In the genomic region with DNA sequence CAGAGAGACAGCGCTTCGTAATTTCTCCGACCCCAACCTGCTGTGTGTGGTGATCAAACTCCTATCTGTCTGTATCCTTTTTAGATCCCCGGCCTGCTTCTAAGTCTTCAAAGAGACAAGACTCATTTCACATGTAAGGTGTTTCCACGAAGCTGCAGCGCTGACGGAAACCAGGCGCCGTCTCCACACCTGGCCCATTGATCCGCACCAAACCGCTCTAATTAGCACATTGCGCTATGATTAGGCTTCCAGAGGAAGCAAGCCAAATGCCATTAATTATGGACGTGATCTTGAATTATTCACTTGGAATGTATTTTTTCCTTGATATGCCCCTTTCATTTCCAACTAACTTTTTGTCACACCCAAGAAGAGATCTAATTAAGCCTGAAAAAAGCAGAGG, we compare ENCODE assay signal across 27 mouse cellular contexts.
DNase-seq lines count a peak whose midpoint lies in the region; ATAC-seq and TF ChIP-seq lines count a peak whose summit lies in the region.
"Had no signal": no experiment of that assay in that cellular context is flagged by ENCODE, and none has a peak within 500 bp of the region (broad histone marks: within the 10 kb centered on the region; RNA-seq: fewer than 3 reads in every experiment).

No protein-coding gene starts in this region.

- no peaks in the 10 kb centered on the region for H3K9me3 ChIP-seq in forebrain, embryonic 12.5 days
- H3K9me3 ChIP-seq in forebrain, embryonic 11.5 days (ENCODE audit: control insufficient read depth, low read length) = no peaks in the 10 kb centered on the region
- no peaks in the 10 kb centered on the region for H3K9me3 ChIP-seq in midbrain, embryonic 15.5 days
- no peaks in the 10 kb centered on the region for H3K9me3 ChIP-seq in midbrain, postnatal 0 days (ENCODE audit: low read length)
- H3K9me3 ChIP-seq in forebrain, embryonic 15.5 days = no peaks in the 10 kb centered on the region
- H3K9me3 ChIP-seq: embryonic facial prominence, embryonic 12.5 days; embryonic facial prominence, embryonic 15.5 days; heart, embryonic 10.5 days; heart, embryonic 13.5 days had no signal

- H3K36me3 ChIP-seq in forebrain, embryonic 12.5 days (replicated peaks) = no peaks in the 10 kb centered on the region
- no peaks in the 10 kb centered on the region for H3K36me3 ChIP-seq in forebrain, embryonic 11.5 days (ENCODE audit: control insufficient read depth, insufficient read depth, low read length)
- no peaks in the 10 kb centered on the region for H3K36me3 ChIP-seq in midbrain, embryonic 15.5 days (replicated peaks)
- no peaks in the 10 kb centered on the region for H3K36me3 ChIP-seq in midbrain, postnatal 0 days (ENCODE audit: insufficient read depth, low read length)
- no peaks in the 10 kb centered on the region for H3K36me3 ChIP-seq in forebrain, embryonic 15.5 days
- H3K36me3 ChIP-seq: embryonic facial prominence, embryonic 12.5 days; embryonic facial prominence, embryonic 15.5 days; G1E; heart, embryonic 10.5 days; heart, embryonic 13.5 days had no signal

- ATAC-seq in forebrain, embryonic 12.5 days (ENCODE audit: low FRiP score) = peak; percentile 41; the same call in 1 of the 2 replicates
- ATAC-seq in forebrain, embryonic 11.5 days (replicated peaks; ENCODE audit: low FRiP score) = no peak
- peak; percentile 73 for ATAC-seq in midbrain, embryonic 15.5 days (replicated peaks)
- no peak for ATAC-seq in midbrain, postnatal 0 days (ENCODE audit: low FRiP score)
- ATAC-seq in forebrain, embryonic 15.5 days (replicated peaks) = 0 out of 2 replicates have a peak, but pooled peaks have one; percentile 42
- ATAC-seq: hindbrain, postnatal 0 days; Patski had no signal

- no peak overlapping the region for H3K9ac ChIP-seq in forebrain, embryonic 12.5 days
- H3K9ac ChIP-seq in forebrain, embryonic 11.5 days (ENCODE audit: low read length) = no peak overlapping the region
- H3K9ac ChIP-seq in midbrain, embryonic 15.5 days = no peak overlapping the region
- H3K9ac ChIP-seq in midbrain, postnatal 0 days (replicated peaks; ENCODE audit: low read length, poor library complexity, severe bottlenecking) = no peak overlapping the region
- no peak overlapping the region for H3K9ac ChIP-seq in forebrain, embryonic 15.5 days (replicated peaks)
- H3K9ac ChIP-seq: embryonic facial prominence, embryonic 12.5 days; embryonic facial prominence, embryonic 15.5 days; heart, embryonic 13.5 days; hindbrain, embryonic 14.5 days had no signal

- TF ChIP-seq CTCF in midbrain, postnatal 0 days (IDR thresholded peaks at IDR 0.05) = no peak

- no peak overlapping the region for H3K4me3 ChIP-seq in forebrain, embryonic 12.5 days (replicated peaks)
- no peak overlapping the region for H3K4me3 ChIP-seq in forebrain, embryonic 11.5 days (ENCODE audit: low read depth, low read length)
- no peak overlapping the region for H3K4me3 ChIP-seq in midbrain, embryonic 15.5 days
- no peak overlapping the region for H3K4me3 ChIP-seq in midbrain, postnatal 0 days (ENCODE audit: low read depth, low read length)
- H3K4me3 ChIP-seq in forebrain, embryonic 15.5 days = 0 out of 2 replicates have a peak overlapping the region, but pooled peaks have one; percentile 9
- H3K4me3 ChIP-seq: embryonic facial prominence, embryonic 12.5 days; embryonic facial prominence, embryonic 15.5 days; heart, adult 2 months; heart, embryonic 10.5 days; heart, embryonic 13.5 days had no signal

- 0 out of 2 replicates have a peak overlapping the region, but pooled peaks have one; percentile 31 for H3K27ac ChIP-seq in forebrain, embryonic 12.5 days
- H3K27ac ChIP-seq in forebrain, embryonic 11.5 days (ENCODE audit: low read depth, low read length) = no peak overlapping the region
- peak overlapping the region; percentile 38; the same call in 1 of the 2 replicates for H3K27ac ChIP-seq in midbrain, embryonic 15.5 days
- no peak overlapping the region for H3K27ac ChIP-seq in midbrain, postnatal 0 days (ENCODE audit: low read depth, low read length)
- peak overlapping the region; percentile 27; the same call in 1 of the 2 replicates for H3K27ac ChIP-seq in forebrain, embryonic 15.5 days (replicated peaks)
- H3K27ac ChIP-seq: embryonic facial prominence, embryonic 12.5 days; embryonic facial prominence, embryonic 15.5 days; heart, adult 2 months; heart, embryonic 10.5 days; heart, embryonic 13.5 days; hindbrain, embryonic 14.5 days; hindbrain, postnatal 0 days had no signal

- 0 out of 2 replicates have a peak, but pooled peaks cover 4% of the 10 kb centered on the region for H3K27me3 ChIP-seq in forebrain, embryonic 12.5 days
- no peaks in the 10 kb centered on the region for H3K27me3 ChIP-seq in forebrain, embryonic 11.5 days (ENCODE audit: control insufficient read depth, insufficient read depth, low read length)
- H3K27me3 ChIP-seq in midbrain, embryonic 15.5 days (replicated peaks) = 0 out of 2 replicates have a peak, but pooled peaks cover 3% of the 10 kb centered on the region
- no peaks in the 10 kb centered on the region for H3K27me3 ChIP-seq in midbrain, postnatal 0 days (ENCODE audit: insufficient read depth, low read length)
- no peaks in the 10 kb centered on the region for H3K27me3 ChIP-seq in forebrain, embryonic 15.5 days
- H3K27me3 ChIP-seq: CH12.LX; embryonic facial prominence, embryonic 12.5 days; embryonic facial prominence, embryonic 15.5 days had no signal

- WGBS in forebrain, embryonic 12.5 days = 65% methylated on average over 13 of the region's 13 CpGs
- WGBS in forebrain, embryonic 11.5 days = 66% methylated on average over 13 of the region's 13 CpGs
- 71% methylated on average over 13 of the region's 13 CpGs for WGBS in midbrain, embryonic 15.5 days
- 73% methylated on average over 13 of the region's 13 CpGs for WGBS in midbrain, postnatal 0 days
- 40% methylated on average over 13 of the region's 13 CpGs for WGBS in forebrain, embryonic 15.5 days

- no peak for DNase-seq in forebrain, embryonic 11.5 days (ENCODE audit: low spot score)
- DNase-seq in midbrain, postnatal 0 days (ENCODE audit: low spot score) = no peak
- no peak for DNase-seq in neural tube, embryonic 10.5 days (ENCODE audit: extremely low spot score, low spot score)
- no peak for DNase-seq in right cerebral cortex, postnatal 14 days
- DNase-seq: adrenal gland, postnatal 10 days; adrenal gland, postnatal 36 days; cerebellum, adult 11 months; cerebellum, adult 2 months; cerebellum, adult 9-11 months; cerebellum, postnatal 25 days; gastrocnemius, postnatal 10 days; gastrocnemius, postnatal 36 days; heart, adult 2 months; heart, postnatal 14 days; heart, postnatal 4 days had no signal

- no peak overlapping the region for H3K4me2 ChIP-seq in forebrain, embryonic 12.5 days
- no peak overlapping the region for H3K4me2 ChIP-seq in forebrain, embryonic 11.5 days (ENCODE audit: low read depth, low read length, severe bottlenecking)
- H3K4me2 ChIP-seq in midbrain, embryonic 15.5 days = no peak overlapping the region
- H3K4me2 ChIP-seq in midbrain, postnatal 0 days (ENCODE audit: low read depth, low read length, poor library complexity, severe bottlenecking) = no peak overlapping the region
- H3K4me2 ChIP-seq in forebrain, embryonic 15.5 days (replicated peaks) = peak overlapping the region; percentile 20
- H3K4me2 ChIP-seq: embryonic facial prominence, embryonic 12.5 days; embryonic facial prominence, embryonic 15.5 days; heart, embryonic 13.5 days; hindbrain, embryonic 14.5 days had no signal

- H3K4me1 ChIP-seq in forebrain, embryonic 12.5 days = no peaks in the 10 kb centered on the region
- no peaks in the 10 kb centered on the region for H3K4me1 ChIP-seq in forebrain, embryonic 11.5 days (replicated peaks; ENCODE audit: control insufficient read depth, insufficient read depth, low read length)
- H3K4me1 ChIP-seq in midbrain, embryonic 15.5 days = no peaks in the 10 kb centered on the region
- no peaks in the 10 kb centered on the region for H3K4me1 ChIP-seq in midbrain, postnatal 0 days (ENCODE audit: insufficient read depth, low read length)
- peaks cover 8% of the 10 kb centered on the region for H3K4me1 ChIP-seq in forebrain, embryonic 15.5 days
- H3K4me1 ChIP-seq: embryonic facial prominence, embryonic 12.5 days; embryonic facial prominence, embryonic 15.5 days; heart, embryonic 10.5 days had no signal

Comparison
In these comparisons a context has a peak if more than half of its experiments do, and no peak if none do; other contexts are left out.
1. ATAC-seq: peak in forebrain, embryonic 12.5 days (single experiment), midbrain, embryonic 15.5 days (single experiment) and forebrain, embryonic 15.5 days (single experiment); none in forebrain, embryonic 11.5 days (single experiment) and midbrain, postnatal 0 days (single experiment).
2. H3K27ac ChIP-seq: peak in forebrain, embryonic 12.5 days (single experiment), midbrain, embryonic 15.5 days (single experiment) and forebrain, embryonic 15.5 days (single experiment); none in forebrain, embryonic 11.5 days (single experiment) and midbrain, postnatal 0 days (single experiment).